Mouse (Mus musculus): ENCODE results near the gene Tenm4. TPM values are rescaled to one million over a fixed set of nuclear protein-coding genes. Genes with fewer than 3 reads are reported as not detected.
"Not testable (repeated sequence)": the region's sequence is repeated elsewhere in the genome, so short reads cannot be mapped to it uniquely, and the experiment has no call there.

Gene Tenm4
- polyA plus RNA-seq, 3 experiments from 2014 or later, result 0.05 TPM; not detected in 2

DNA sequence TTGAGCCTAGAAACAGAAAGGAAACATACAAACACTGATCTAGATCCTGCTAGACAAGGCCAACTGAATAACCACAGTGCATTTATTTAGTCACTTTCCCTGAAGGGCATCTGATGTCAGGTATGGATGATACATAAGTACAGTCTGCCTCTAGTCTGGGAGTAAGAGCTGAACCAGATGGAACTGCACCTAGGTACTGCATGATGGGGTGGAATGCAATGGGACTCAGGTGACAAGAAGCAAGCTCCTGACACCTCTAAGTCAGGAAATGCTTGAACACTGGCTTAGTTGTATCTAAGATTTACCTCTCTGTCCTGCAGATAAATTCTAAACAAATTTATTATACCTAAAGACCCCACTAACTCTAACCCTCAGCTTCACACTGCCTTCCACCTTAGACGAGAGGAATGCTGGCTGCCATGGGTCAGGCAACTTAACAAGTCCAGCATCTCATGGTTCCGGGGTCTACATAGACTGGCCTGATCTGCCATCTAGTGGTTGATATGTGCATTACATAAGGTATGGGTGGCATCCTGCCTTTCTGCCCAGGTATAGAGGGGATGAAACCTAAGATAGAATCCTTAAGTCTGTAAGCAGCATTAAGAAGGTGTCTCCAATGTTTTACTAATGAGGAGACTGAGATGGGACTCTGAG, 744.5 kb downstream of the Tenm4 start:
- peak; percentile 53 for ATAC-seq

DNA sequence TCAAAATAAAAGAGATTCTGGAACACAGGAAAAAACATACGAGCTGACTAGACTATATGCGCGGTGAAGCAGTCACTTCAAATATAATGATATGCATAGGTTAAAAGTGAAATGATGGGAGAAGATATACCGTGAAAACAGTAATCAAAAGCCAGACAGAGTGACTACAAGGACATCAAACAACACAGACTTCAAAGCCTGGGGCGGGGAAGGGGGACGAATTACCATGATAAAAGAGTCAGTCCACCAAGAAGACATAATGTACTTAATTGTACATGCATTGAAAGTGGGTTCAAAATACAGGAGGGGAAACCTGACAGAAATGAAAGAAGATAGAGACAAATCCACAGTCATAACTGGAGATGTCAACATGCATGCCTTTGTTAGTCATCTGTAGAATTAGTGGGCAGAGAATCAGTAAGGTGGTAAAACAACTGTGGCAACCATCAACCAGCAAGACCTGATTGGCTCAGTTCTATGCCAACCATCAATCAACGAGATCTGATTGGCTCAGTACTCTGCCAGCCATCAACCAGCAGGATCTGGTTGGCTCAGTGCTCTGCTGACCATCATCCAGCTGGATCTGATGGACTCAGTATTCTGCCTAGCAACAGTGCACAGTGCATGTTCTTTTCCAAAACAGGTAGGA, 749.5 kb downstream of the Tenm4 start:
- peak; percentile 83 for ATAC-seq

DNA sequence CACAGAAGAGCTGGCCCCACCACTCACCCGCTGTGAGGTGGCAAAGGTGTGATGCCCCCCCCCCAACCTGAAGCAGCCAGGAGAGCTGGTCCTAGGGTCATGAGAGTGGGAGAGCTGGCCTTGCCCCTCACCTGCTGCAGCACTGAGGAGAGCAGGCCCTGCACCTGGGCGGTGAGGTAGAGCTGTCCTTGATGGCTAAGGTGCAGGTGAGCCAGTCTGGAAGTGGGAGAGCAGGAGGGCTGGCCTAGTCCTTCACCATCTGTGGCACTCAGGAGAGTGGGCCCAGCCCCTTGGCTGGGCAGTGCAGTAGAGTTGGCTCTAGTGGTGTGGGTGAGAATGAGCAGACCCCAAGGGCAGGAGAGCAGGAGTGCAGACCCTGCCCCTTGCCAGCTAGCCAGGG, 751.9 kb downstream of the Tenm4 start:
- ATAC-seq, result no peak

DNA sequence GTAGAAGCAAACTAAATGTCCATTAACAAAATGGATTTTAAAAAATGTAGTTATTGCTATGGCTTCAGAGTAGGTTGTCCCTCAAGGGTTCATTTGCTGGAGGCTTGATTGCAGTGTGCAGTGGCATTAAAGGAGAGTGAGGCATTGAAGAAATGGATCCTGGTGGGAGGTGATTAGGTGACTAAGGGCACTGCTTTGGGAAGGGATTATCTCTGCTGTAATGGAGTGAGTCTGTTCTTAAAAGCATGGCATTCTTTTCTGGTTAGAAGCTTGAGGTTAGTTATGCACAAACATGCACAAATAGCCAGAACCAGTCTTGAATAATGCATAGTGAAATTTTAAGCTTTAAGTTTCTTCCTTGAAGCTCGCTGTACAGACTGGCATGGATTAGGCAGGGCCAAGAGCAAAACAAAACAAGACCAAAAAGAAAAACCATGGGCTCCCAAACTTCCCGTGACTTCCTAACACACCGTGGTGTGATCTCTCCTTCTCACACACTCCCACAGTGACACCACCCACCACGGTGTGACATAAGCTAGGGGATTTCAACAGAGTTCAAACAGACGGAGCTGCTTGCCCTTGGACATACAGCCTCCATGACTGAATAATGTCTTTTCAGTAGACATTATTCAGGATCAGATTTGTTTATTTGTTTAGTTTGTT, 772.8 kb downstream of the Tenm4 start:
- ATAC-seq, result no peak

DNA sequence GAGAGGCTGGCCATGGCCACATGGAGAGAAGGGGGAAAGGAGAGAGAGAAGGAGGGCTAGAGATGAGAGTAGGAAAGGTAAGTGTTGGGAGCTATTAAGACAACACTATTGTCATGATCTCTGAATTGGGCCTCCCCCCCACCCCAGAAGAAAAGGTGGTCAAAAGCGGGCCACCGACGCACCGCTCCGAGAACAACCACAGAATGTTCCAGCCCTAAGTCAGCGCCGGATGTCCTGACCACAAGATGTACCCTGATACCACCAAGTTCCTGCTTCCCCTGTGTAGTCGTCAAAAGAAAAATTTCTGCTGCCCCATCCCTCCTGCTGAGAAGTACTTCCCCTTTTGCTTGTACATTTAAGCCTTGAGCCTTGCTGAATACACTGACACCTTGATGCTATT, 775.5 kb downstream of the Tenm4 start:
- not testable (repeated sequence) for ATAC-seq

DNA sequence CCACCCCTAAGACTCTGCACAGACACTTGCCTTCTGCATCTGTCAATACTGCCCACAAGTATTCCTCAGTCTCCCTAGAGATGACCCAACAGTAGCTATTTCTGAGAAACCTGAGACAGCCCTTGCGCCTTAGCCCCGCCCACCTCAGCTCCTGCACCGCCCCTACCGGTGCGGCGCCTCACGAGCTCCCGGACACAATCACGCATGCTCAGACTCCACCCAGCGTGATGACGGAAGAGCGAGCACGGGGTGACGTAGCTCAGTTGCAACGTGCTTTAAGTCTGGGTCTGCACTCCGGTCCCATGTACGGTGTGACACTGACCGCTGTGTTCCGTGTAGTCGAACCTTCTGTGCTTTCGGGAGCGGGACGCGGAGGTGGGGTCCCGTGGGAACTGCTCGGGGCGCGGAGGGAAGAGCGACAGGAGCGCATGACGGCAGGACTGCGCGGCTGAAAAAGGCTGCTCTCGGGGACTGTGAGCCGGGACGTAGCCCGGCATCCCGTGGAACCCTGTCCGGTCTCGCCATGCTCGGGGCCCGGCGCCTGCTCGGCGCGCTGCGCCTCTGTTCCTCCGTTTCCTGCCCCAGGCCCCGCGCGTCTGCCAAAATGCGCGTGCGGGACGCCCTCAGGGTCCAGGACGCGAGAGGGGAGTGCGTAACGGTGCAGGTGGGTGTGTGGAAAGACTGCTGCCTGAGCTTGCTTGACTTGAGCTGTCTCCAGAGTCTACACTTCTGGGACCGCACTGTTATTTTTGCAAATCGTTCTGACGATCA, 780.4 kb downstream of the Tenm4 start, which contains the start of gene Nars2:
TSS of gene Nars2 (plus strand) at position 225 of the 771 bp plus-strand sequence.
- ATAC-seq, result peak; percentile 97

DNA sequence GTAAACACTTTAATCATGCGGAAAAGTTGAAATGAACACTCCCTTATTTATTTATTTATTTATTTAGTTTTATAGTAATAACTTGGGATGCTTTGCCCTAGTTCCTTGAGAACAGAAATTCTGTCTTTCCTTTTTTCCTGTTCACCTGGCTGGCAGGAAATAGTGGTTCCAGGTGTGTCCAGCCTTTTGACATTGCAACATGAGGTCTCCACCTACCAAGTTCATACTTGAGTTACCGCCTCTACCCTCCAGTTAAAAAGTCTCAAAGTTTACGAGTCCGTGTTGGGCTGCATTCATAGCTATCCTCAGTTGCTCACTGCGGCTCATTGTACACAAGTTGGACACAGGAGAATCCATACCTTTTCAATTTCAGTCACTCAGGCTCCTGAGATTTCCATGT, 781.0 kb downstream of the Tenm4 start:
- no peak for ATAC-seq

DNA sequence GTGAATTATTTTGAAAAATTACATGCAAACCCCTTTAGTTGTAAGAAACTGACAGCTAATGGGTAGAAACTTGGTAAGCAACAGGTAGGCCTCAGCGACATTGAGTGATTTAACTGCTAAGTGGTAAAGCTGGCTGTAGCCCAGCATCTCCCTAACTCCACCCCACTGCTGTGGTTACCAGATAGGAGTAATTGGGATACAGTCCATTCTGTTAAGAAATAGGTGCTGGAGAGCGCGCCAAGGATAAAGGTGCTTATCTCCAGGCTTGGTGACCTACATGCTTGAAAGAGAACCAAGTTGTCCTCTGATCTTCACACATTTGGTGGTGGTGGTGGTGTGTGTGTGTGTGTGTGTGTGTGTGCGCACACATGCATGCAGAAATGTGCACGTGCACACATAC, 788.1 kb downstream of the Tenm4 start:
- no peak for ATAC-seq
